Comparison of ENCODE assay signal across 9 mouse cellular contexts in the genomic region with DNA sequence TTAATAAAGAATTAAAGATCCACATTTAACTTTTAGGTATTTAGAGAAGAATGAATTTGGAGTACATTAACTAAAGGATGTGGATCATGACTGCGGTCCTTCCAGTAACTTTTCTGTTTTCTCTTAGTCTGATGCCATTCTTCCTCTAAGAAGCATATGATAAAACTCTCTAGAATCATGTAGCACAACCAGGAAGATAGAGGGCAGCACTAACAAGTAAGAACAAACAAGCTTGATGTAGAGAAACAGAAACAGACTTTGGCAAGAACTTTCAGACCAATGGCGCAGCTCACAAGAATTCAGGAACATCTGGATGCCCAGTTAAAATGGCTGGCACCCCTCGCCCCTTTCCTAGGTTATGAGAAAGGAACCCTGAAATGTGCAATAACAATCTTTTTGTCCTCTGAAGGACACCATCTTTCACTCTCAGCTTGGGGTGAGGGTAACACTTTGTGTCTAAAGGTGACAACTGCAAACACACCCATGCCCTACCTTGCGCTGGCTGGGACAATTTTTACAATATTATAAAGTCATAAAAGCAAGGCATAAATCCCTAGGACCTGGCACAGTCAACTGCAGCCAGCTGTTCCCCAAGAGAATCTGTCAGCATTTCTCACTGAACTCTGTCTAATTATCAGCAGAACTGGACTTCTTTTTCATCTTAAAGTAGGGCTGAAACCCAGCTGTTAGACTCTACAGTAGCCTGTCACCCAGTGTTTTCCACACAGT. TPM values are rescaled to one million over a fixed set of nuclear protein-coding genes. Genes with fewer than 3 reads are reported as not detected.
DNase-seq lines count a peak whose midpoint lies in the region; ATAC-seq and TF ChIP-seq lines count a peak whose summit lies in the region.
"Had no signal": no experiment of that assay in that cellular context is flagged by ENCODE, and none has a peak within 500 bp of the region (broad histone marks: within the 10 kb centered on the region; RNA-seq: fewer than 3 reads in every experiment).

No protein-coding gene starts in this region.

- ATAC-seq in forebrain, postnatal 0 days: peak; percentile 54; the same call in 1 of the 2 replicates
- no peak for ATAC-seq in forebrain, embryonic 12.5 days (ENCODE audit: low FRiP score)
- no peak for ATAC-seq in liver, embryonic 11.5 days (replicated peaks; ENCODE audit: low FRiP score)

- no peaks in the 10 kb centered on the region for H3K79me2 ChIP-seq in liver, adult 2 months (ENCODE audit: control insufficient read depth, insufficient read depth, low read length)

- 88% methylated on average over 4 of the region's 4 CpGs for WGBS in forebrain, postnatal 0 days
- WGBS in forebrain, embryonic 12.5 days: 86% methylated on average over 4 of the region's 4 CpGs
- 88% methylated on average over 4 of the region's 4 CpGs for WGBS in liver, adult 2 months
- 93% methylated on average over 4 of the region's 4 CpGs for WGBS in liver, embryonic 11.5 days

- no peak overlapping the region for H3K4me3 ChIP-seq in forebrain, postnatal 0 days (ENCODE audit: low read depth, low read length)
- no peak overlapping the region for H3K4me3 ChIP-seq in forebrain, embryonic 12.5 days (replicated peaks)
- H3K4me3 ChIP-seq in liver, adult 2 months (ENCODE audit: insufficient read depth, low read depth, low read length): no peak overlapping the region
- H3K4me3 ChIP-seq in liver, embryonic 11.5 days (ENCODE audit: low read depth, low read length): no peak overlapping the region
- H3K4me3 ChIP-seq: embryonic facial prominence, embryonic 15.5 days had no signal

- peak; percentile 75 for TF ChIP-seq CTCF in forebrain, postnatal 0 days (IDR thresholded peaks at IDR 0.05; ENCODE audit: low read depth)
- TF ChIP-seq CTCF in liver, adult 2 months (IDR thresholded peaks at IDR 0.05; ENCODE audit: low read depth, low read length): peak; percentile 26; the same call in 1 of the 2 replicates

- no peak overlapping the region for H3K4me2 ChIP-seq in forebrain, postnatal 0 days (ENCODE audit: low read depth)
- no peak overlapping the region for H3K4me2 ChIP-seq in forebrain, embryonic 12.5 days
- no peak overlapping the region for H3K4me2 ChIP-seq in liver, embryonic 11.5 days
- H3K4me2 ChIP-seq: embryonic facial prominence, embryonic 15.5 days had no signal

- no peaks in the 10 kb centered on the region for H3K4me1 ChIP-seq in forebrain, postnatal 0 days (ENCODE audit: insufficient read depth)
- no peaks in the 10 kb centered on the region for H3K4me1 ChIP-seq in forebrain, embryonic 12.5 days
- 0 out of 2 replicates have a peak, but pooled peaks cover under 1% of the 10 kb centered on the region for H3K4me1 ChIP-seq in liver, adult 2 months (ENCODE audit: control insufficient read depth, insufficient read depth, low read length)
- H3K4me1 ChIP-seq in liver, embryonic 11.5 days (replicated peaks; ENCODE audit: control insufficient read depth, insufficient read depth, low read length): no peaks in the 10 kb centered on the region
- H3K4me1 ChIP-seq: embryonic facial prominence, embryonic 15.5 days had no signal

- TF ChIP-seq POLR2A in liver, adult 2 months (IDR thresholded peaks at IDR 0.05; ENCODE audit: extremely low read depth, insufficient read depth, low read length): no peak

- no peak overlapping the region for H3K27ac ChIP-seq in forebrain, postnatal 0 days (ENCODE audit: low read depth, low read length)
- H3K27ac ChIP-seq in forebrain, embryonic 12.5 days: no peak overlapping the region
- H3K27ac ChIP-seq in liver, adult 2 months (replicated peaks; ENCODE audit: insufficient read depth, low read depth, low read length): no peak overlapping the region; the same call in 1 of the 2 replicates
- H3K27ac ChIP-seq in liver, embryonic 11.5 days (ENCODE audit: low read depth, low read length): no peak overlapping the region
- H3K27ac ChIP-seq: embryonic facial prominence, embryonic 15.5 days had no signal

- no peaks in the 10 kb centered on the region for H3K9me3 ChIP-seq in forebrain, postnatal 0 days (ENCODE audit: low read length)
- H3K9me3 ChIP-seq in forebrain, embryonic 12.5 days: no peaks in the 10 kb centered on the region
- H3K9me3 ChIP-seq in liver, embryonic 11.5 days (ENCODE audit: control insufficient read depth, low read length): no peaks in the 10 kb centered on the region
- H3K9me3 ChIP-seq: embryonic facial prominence, embryonic 15.5 days had no signal

- no peaks in the 10 kb centered on the region for H3K27me3 ChIP-seq in forebrain, postnatal 0 days (ENCODE audit: insufficient read depth, low read length)
- no peaks in the 10 kb centered on the region for H3K27me3 ChIP-seq in forebrain, embryonic 12.5 days
- H3K27me3 ChIP-seq in liver, adult 2 months (ENCODE audit: control insufficient read depth, insufficient read depth, low read length): no peaks in the 10 kb centered on the region
- H3K27me3 ChIP-seq in liver, embryonic 11.5 days (replicated peaks; ENCODE audit: control insufficient read depth, insufficient read depth, low read length): no peaks in the 10 kb centered on the region
- H3K27me3 ChIP-seq: embryonic facial prominence, embryonic 15.5 days had no signal

- H3K36me3 ChIP-seq in forebrain, postnatal 0 days (ENCODE audit: insufficient read depth): 0 out of 2 replicates have a peak, but pooled peaks cover 4% of the 10 kb centered on the region
- peaks cover 31% of the 10 kb centered on the region for H3K36me3 ChIP-seq in forebrain, embryonic 12.5 days (replicated peaks)
- H3K36me3 ChIP-seq in liver, adult 2 months (ENCODE audit: control insufficient read depth, insufficient read depth, low read length): peaks cover 27% of the 10 kb centered on the region
- H3K36me3 ChIP-seq in liver, embryonic 11.5 days (ENCODE audit: control insufficient read depth, insufficient read depth, low read length): peaks cover 40% of the 10 kb centered on the region

- H3K9ac ChIP-seq in forebrain, postnatal 0 days: no peak overlapping the region
- H3K9ac ChIP-seq in forebrain, embryonic 12.5 days: no peak overlapping the region
- no peak overlapping the region for H3K9ac ChIP-seq in liver, adult 2 months (ENCODE audit: low read depth, low read length)
- no peak overlapping the region for H3K9ac ChIP-seq in liver, embryonic 11.5 days (ENCODE audit: low read depth, low read length)
- H3K9ac ChIP-seq: embryonic facial prominence, embryonic 15.5 days had no signal

- DNase-seq in forebrain, postnatal 0 days: peak; percentile 57
- peak; percentile 43 for DNase-seq in liver, adult 2 months (ENCODE audit: extremely low read depth, low read depth, low spot score)
- DNase-seq in liver, embryonic 11.5 days (ENCODE audit: low spot score): no peak
- peak; percentile 50 for DNase-seq in fibroblast of lung, adult 2 months (ENCODE audit: low read depth)
- peak; percentile 53 for DNase-seq in retina, postnatal 1 day
- DNase-seq in ovary, adult 18-20 months (ENCODE audit: low spot score): no peak
- no peak for DNase-seq in thymus, postnatal 25 days

RNA-seq across cellular contexts. Expression of a gene that starts 33.6 kb away (rescaled TPM):
- 36.9 and 46.7 TPM in 2 replicates for total RNA-seq in forebrain, postnatal 0 days (2014; rRNA removed)
- 25.6 and 33.3 TPM in 2 replicates for polyA plus RNA-seq in forebrain, postnatal 0 days (2015; fragmentation: Nextera tagmentation; extraction: Ambion mirVana)
- polyA plus RNA-seq in forebrain, embryonic 12.5 days (2016; fragmentation: Nextera tagmentation; extraction: Ambion mirVana): 161 and 162 TPM in 2 replicates
- 16.5 and 18.6 TPM in 2 replicates for total RNA-seq in liver, adult 2 months (2014; rRNA removed)
- 3.3 and 3.4 TPM in 2 replicates for polyA plus RNA-seq in liver, adult 2 months (2012; rRNA removed)
- polyA plus RNA-seq in liver, embryonic 11.5 days (2014; fragmentation: Nextera tagmentation; extraction: Ambion mirVana): 92.7 and 108 TPM in 2 replicates

Comparison
In these comparisons a context has a peak if more than half of its experiments do, and no peak if none do; other contexts are left out.
1. DNase-seq: peak in forebrain, postnatal 0 days (single experiment), liver, adult 2 months (single experiment), fibroblast of lung, adult 2 months (single experiment) and retina, postnatal 1 day (single experiment); none in liver, embryonic 11.5 days (single experiment), ovary, adult 18-20 months (single experiment) and thymus, postnatal 25 days (single experiment).